Mouse (Mus musculus) liver, embryonic 11.5 days (tissue): ENCODE data around the gene 1700028K03Rik. TPM values are rescaled to one million over a fixed set of nuclear protein-coding genes. Genes with fewer than 3 reads are reported as not detected.

Experiments used
- ATAC-seq: fragments of 200-750 bp; cut with Nextera tagmentation; replicated peaks from 2 replicates; pipeline ENCODE4 v1.8.0; 2017; ENCODE audit warnings: moderate number of reproducible peaks, mild to moderate bottlenecking, moderate TSS enrichment, moderate library complexity; ENCODE audit not compliant: low FRiP score
- DNase-seq: peaks from one replicate; pipeline ENCODE4 v3.0.0-alpha.2; 2017; ENCODE audit warnings: low spot score
- H3K27ac ChIP-seq: fragments of 300-500 bp; sonication (generic); 2 replicates; pipeline ENCODE4 v1.5.1; 2014; ENCODE audit warnings: mild to moderate bottlenecking, low read depth, low read length, control low read depth
- H3K27me3 ChIP-seq: fragments of 300-500 bp; sonication (generic); replicated peaks from 2 replicates; pipeline ENCODE4 v1.6.1; 2014; ENCODE audit warnings: low read length, mixed read lengths; ENCODE audit not compliant: control insufficient read depth, insufficient read depth
- H3K36me3 ChIP-seq: fragments of 300-500 bp; sonication (generic); 2 replicates; pipeline ENCODE4 v1.6.1; 2014; ENCODE audit warnings: mild to moderate bottlenecking, low read length, moderate library complexity, mixed read lengths; ENCODE audit not compliant: control insufficient read depth, insufficient read depth
- H3K4me1 ChIP-seq: fragments of 300-500 bp; sonication (generic); replicated peaks from 2 replicates; pipeline ENCODE4 v1.6.1; 2014; ENCODE audit warnings: low read length, mixed read lengths; ENCODE audit not compliant: control insufficient read depth, insufficient read depth
- H3K4me2 ChIP-seq: fragments of 300-500 bp; sonication (generic); 2 replicates; pipeline ENCODE4 v1.6.1; 2014; ENCODE audit warnings: mild to moderate bottlenecking, control low read depth, moderate library complexity
- H3K4me3 ChIP-seq: fragments of 300-500 bp; sonication (generic); 2 replicates; pipeline ENCODE4 v1.5.1; 2014; ENCODE audit warnings: low read depth, low read length, control low read depth
- H3K9ac ChIP-seq: fragments of 300-500 bp; sonication (generic); 2 replicates; pipeline ENCODE4 v1.6.1; 2014; ENCODE audit warnings: low read depth, low read length, control low read depth
- H3K9me3 ChIP-seq: fragments of 300-500 bp; sonication (generic); 2 replicates; pipeline ENCODE4 v1.6.1; 2016; ENCODE audit warnings: low read length, inconsistent platforms, mixed read lengths; ENCODE audit not compliant: control insufficient read depth
- WGBS: fragments of 180-500 bp; shearing (Covaris S2); extraction: QIAGEN DNeasy Blood & Tissue Kit; methylation state at CpG from one replicate; pipeline ENCODE4 v1.1.7; 2014; 5-methylcytosine and 5-hydroxymethylcytosine counted together
- polyA plus RNA-seq: library from polyadenylated mRNA; unstranded; fragments of >200 nt; fragmentation: Nextera tagmentation; extraction: Ambion mirVana; gene quantifications from 2 replicates; pipeline ENCODE4 v1.2.1, GENCODE M21; 2014

The 1700028K03Rik gene
- polyA plus RNA-seq, 1 experiment from 2014 or later = 0.12 TPM

DNA sequence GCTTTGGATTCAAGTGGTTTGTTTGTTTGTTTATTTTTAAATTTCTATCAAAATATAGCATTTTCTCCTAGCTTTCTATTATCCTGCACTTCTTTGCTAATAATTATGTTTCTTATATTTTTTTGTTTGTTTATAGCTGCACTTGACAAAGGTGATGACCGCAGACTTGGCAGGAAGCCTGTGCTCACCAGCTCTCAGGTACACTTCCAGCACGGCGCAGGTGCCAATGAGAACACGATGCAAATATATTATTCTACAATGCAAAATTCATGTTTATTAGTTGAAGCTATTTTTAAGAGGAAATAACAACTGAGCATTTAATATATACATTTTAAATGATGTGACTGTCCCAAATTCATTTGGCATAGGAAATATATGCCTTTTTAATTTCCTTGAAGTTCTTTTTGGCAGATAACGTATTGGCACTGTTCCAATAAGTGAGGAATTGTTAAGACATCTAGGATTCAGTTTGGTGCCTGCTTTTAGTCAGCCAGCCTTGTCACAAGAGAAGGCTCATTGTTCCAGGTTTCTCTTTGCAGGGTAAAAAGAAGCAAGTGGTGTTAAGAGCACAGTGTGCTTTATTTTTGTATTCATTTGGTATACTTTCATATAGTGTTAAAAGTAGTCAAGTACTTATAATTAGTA, 34.5 kb upstream of the 1700028K03Rik start:
- Histone ChIP-seq H3K4me1 (no peaks in the 10 kb centered on the region), H3K9me3 (no peaks in the 10 kb centered on the region), H3K27me3 (no peaks in the 10 kb centered on the region), H3K4me3 (no peak overlapping the region), H3K9ac (no peak overlapping the region), H3K27ac (no peak overlapping the region), H3K4me2 (no peak overlapping the region), H3K36me3 (no peaks in the 10 kb centered on the region)
- ATAC-seq (no peak), DNase-seq (no peak)
- WGBS = 88% methylated on average over 5 of the region's 5 CpGs

DNA sequence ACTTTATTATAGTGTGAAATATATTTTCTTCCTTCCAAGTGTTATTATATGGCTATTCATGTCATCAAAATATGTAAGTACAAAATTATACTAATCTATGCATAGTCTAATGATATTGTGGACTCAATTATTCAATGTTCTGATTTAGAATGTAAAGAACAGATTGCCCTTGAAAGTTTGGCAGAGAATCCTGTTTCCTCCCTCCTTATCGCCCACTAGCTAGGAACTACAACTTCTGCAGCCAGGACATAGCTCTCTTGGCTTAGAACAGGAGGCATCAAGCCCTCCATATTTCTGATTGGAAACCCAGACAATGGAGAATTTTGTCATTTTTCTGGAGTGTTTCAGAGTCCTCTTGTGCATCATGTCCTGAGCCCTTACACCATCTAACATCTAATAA, 33.8 kb upstream of the 1700028K03Rik start:
- Histone ChIP-seq H3K9ac (no peak overlapping the region), H3K27ac (no peak overlapping the region), H3K27me3 (no peaks in the 10 kb centered on the region), H3K4me1 (no peaks in the 10 kb centered on the region), H3K36me3 (no peaks in the 10 kb centered on the region), H3K9me3 (no peaks in the 10 kb centered on the region), H3K4me2 (no peak overlapping the region), H3K4me3 (no peak overlapping the region)
- 91% methylated on average over 1 of the region's 1 CpGs for WGBS
- no peak for ATAC-seq
- no peak for DNase-seq

DNA sequence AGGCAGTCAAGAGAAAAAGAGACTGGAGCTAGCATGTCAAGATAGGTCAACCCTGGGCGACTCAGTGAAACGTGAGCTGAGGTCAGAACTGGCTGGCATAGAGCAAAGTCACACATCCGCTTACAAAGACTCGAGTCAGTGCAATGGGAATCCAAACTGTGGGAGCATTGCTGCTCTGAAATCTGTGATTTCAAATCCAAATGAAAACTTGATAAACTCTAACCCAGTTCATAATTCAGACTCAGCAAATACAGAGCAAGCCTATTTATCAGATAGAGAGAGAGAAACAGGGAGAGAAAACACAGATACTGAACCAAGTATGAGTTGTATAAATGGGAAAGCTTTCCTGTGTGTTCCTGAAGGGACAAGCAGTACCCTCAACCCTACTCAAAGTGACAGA, 27.2 kb upstream of the 1700028K03Rik start, which contains the start of gene Gm42669:
TSS of gene Gm42669 (plus strand) at position 301 of the 400 bp plus-strand sequence.
- H3K4me3 ChIP-seq = no peak within 1 kb of the TSS
- H3K27ac ChIP-seq = no peak within 1 kb of the TSS
- no peaks in the 10 kb centered on the region for H3K4me1 ChIP-seq
- no peak within 1 kb of the TSS for H3K4me2 ChIP-seq
- WGBS = 82% methylated on average over 4 of the region's 4 CpGs
- no peak within 1 kb of the TSS for H3K9ac ChIP-seq
- H3K9me3 ChIP-seq = no peaks in the 10 kb centered on the region
- ATAC-seq = no peak
- no peaks in the 10 kb centered on the region for H3K27me3 ChIP-seq
- no peak for DNase-seq
- H3K36me3 ChIP-seq = no peaks in the 10 kb centered on the region

DNA sequence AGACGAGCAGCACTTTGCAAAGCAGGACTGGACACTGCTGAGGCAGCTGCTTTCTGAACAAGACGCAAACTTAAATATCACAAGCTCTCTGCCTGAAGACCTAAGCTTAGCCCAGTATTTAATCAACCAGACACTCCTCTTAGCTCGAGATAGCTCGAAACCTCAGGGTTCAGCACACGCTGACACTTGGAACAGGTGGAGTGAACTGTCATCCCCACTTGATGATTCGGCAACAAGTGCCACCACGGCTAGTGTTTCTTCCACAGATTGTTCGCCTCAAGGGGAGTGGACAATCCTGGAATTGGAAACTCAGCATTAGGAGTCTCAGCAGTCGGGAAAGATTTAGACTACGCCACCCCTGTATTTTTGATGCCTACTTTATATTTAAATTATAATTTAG, 24.0 kb upstream of the 1700028K03Rik start:
- no peaks in the 10 kb centered on the region for H3K9me3 ChIP-seq
- ATAC-seq (no peak), DNase-seq (no peak)
- no peak overlapping the region for H3K9ac ChIP-seq
- H3K36me3 ChIP-seq = no peaks in the 10 kb centered on the region
- no peaks in the 10 kb centered on the region for H3K27me3 ChIP-seq
- H3K4me1 ChIP-seq = peaks cover 3% of the 10 kb centered on the region; the same call in 1 of the 2 replicates
- no peak overlapping the region for H3K4me2 ChIP-seq
- no peak overlapping the region for H3K4me3 ChIP-seq
- 83% methylated on average over 10 of the region's 10 CpGs for WGBS
- H3K27ac ChIP-seq = no peak overlapping the region

DNA sequence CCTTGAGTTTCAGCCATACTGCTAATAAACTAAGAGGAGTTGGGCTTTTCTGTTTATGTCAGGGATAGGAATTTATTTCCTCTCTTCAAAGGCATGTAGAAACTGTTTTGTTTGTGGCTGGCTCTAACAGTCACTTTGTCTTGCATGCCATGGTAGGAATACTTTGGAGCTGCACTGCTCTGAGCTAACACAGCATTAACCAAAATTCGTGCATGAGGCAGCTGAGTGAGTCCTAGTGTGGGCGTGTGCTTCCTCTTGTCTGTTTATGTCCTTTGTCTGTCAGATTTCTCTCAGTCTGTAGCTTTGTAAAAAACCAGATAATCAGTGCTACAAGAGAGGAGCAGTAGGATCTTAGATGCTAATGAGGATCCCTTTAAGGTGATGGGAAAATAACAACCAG, 23.2 kb upstream of the 1700028K03Rik start:
- 57% methylated on average over 2 of the region's 2 CpGs for WGBS
- no peak for ATAC-seq

DNA sequence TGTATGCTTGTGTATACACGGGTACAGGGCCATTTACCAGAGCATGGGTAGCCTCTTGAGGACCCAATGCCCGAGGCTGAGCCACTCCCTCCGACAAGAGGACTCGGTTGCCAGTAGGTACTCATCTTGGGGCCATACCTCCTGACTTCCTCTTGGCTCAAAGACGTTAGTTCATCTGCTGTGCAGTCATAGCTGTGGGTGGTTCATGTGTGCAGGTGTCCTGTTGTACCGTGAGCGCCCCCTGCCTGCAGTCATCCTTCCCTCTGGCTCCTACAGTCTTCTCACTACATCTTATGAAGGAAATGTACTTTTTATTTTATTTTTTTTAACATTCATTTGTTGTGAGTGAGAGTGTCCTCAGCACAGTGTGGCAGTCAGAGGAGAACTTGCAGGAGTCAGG, 20.9 kb upstream of the 1700028K03Rik start:
- Histone ChIP-seq H3K9me3 (no peaks in the 10 kb centered on the region), H3K4me3 (no peak overlapping the region), H3K4me1 (peaks cover 3% of the 10 kb centered on the region; the same call in 1 of the 2 replicates), H3K36me3 (no peaks in the 10 kb centered on the region), H3K27ac (no peak overlapping the region), H3K4me2 (no peak overlapping the region), H3K27me3 (no peaks in the 10 kb centered on the region), H3K9ac (no peak overlapping the region)
- WGBS = 34% methylated on average over 7 of the region's 7 CpGs
- peak; percentile 71 for ATAC-seq
- no peak for DNase-seq

More for the DNA sequence above, 23.2 kb upstream of the 1700028K03Rik start:
- Histone ChIP-seq H3K27ac (no peak overlapping the region), H3K27me3 (no peaks in the 10 kb centered on the region), H3K36me3 (no peaks in the 10 kb centered on the region), H3K9me3 (no peaks in the 10 kb centered on the region), H3K4me3 (no peak overlapping the region), H3K4me1 (peaks cover 3% of the 10 kb centered on the region; the same call in 1 of the 2 replicates), H3K4me2 (no peak overlapping the region), H3K9ac (no peak overlapping the region)
- DNase-seq = no peak

DNA sequence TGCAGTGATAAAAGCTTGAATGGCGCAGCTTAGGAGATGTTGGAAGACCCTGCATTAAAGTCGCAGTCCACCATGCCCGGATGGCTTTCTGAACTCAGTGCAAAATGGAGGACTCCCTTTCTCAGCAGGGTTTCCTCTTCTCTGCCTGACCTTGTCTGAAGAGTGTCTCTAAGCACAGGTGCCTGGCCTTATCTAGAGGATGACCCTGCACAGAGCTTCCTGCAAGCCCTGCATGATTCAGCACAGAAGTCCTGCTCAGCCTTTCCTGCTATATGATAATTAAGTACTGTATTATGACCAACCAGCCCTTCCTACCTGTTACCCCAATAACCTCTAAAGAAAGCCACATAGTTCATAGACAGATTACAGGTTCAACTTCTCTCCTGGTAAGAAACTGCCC, 19.1 kb upstream of the 1700028K03Rik start:
- Histone ChIP-seq H3K4me3 (no peak overlapping the region), H3K27ac (no peak overlapping the region), H3K4me2 (no peak overlapping the region), H3K9ac (no peak overlapping the region), H3K4me1 (peaks cover 3% of the 10 kb centered on the region; the same call in 1 of the 2 replicates), H3K36me3 (no peaks in the 10 kb centered on the region), H3K9me3 (no peaks in the 10 kb centered on the region), H3K27me3 (no peaks in the 10 kb centered on the region)
- no peak for ATAC-seq
- no peak for DNase-seq
- 88% methylated on average over 3 of the region's 3 CpGs for WGBS

DNA sequence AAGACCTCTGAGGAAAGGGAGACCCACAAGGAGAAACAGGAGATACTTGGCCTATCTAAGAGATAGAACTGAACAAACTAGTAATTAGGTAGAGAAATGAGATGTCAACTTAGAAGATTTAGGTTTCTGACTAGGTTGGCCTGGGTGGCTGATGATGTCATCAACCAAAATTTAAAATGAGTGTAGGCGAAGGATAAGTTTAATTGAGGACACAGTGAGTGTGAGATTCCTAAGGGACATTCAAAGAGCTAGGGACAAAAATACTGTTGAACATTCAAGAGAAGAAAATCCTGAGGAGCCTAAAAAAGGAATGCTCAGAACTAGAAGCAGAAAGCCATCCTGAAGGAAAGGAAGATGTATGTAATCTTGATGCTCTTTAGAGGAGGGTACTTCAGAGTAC, 18.4 kb upstream of the 1700028K03Rik start:
- 92% methylated on average over 1 of the region's 1 CpGs for WGBS
- Histone ChIP-seq H3K27ac (no peak overlapping the region), H3K9me3 (no peaks in the 10 kb centered on the region), H3K4me2 (no peak overlapping the region), H3K4me1 (peaks cover 3% of the 10 kb centered on the region; the same call in 1 of the 2 replicates), H3K9ac (no peak overlapping the region), H3K27me3 (no peaks in the 10 kb centered on the region), H3K36me3 (no peaks in the 10 kb centered on the region), H3K4me3 (no peak overlapping the region)
- no peak for ATAC-seq
- DNase-seq = no peak

DNA sequence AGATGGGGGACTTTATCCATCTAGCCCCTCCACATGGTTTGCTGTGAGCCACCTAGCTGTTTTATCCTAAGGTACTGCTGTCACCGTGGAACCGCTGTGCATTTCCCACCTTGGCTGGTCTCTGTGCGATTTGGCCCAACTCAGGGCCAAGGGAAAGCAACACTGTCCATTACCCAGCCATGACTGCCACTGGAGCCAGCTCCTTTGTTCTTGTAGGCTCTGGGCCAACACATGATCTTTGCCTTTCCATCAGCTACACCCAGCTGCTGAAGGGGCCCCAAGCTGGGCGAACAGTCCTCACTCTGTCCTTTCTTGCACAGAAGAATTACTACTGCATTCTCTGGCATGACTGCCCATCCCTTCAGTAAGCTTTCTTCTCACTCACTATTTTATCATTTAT, 15.9 kb upstream of the 1700028K03Rik start:
- ATAC-seq = no peak
- DNase-seq = no peak
- WGBS = 92% methylated on average over 4 of the region's 4 CpGs
- Histone ChIP-seq H3K9me3 (no peaks in the 10 kb centered on the region), H3K27me3 (no peaks in the 10 kb centered on the region), H3K4me3 (no peak overlapping the region), H3K4me2 (no peak overlapping the region), H3K4me1 (peaks cover 3% of the 10 kb centered on the region; the same call in 1 of the 2 replicates), H3K36me3 (no peaks in the 10 kb centered on the region), H3K27ac (no peak overlapping the region), H3K9ac (no peak overlapping the region)
